Mouse (Mus musculus) liver, adult (tissue): ENCODE data around the gene Akap6.

ENCODE experiments used
- GATA4 ChIP-seq: IDR thresholded peaks from 2 replicates; pipeline ENCODE4 v1.6.1; 2014; ENCODE audit warnings: mild to moderate bottlenecking, low read length; ENCODE audit not compliant: insufficient replicate concordance

The Akap6 gene

GRCm38 (mm10) chr12:53146460-53147050, 447.4 kb downstream of the Akap6 start:
- TF ChIP-seq GATA4: no peak

- no peak for TF ChIP-seq GATA4
These were observed 448.5 kb downstream of the Akap6 start for GRCm38 (mm10) chr12:53147696-53148095.

- TF ChIP-seq GATA4: no peak
These were observed 469.2 kb downstream of the Akap6 start for GRCm38 (mm10) chr12:53168189-53169003.

GRCm38 (mm10) chr12:53191435-53191834, 492.3 kb downstream of the Akap6 start:
- no peak for TF ChIP-seq GATA4

GRCm38 (mm10) chr12:53193664-53194063, 494.5 kb downstream of the Akap6 start:
- TF ChIP-seq GATA4: no peak
